Mouse (Mus musculus) cerebellum, postnatal 14 days (tissue): ENCODE measurements around the gene Cartpt.
"Not testable (repeated sequence)": the region's sequence is repeated elsewhere in the genome, so short reads cannot be mapped to it uniquely, and the experiment has no call there.

ENCODE experiments used
- DNase-seq, 2 experiments: peaks; one replicate each; pipeline ENCODE4 v3.0.0; 2021; ENCODE audit warnings: mixed read lengths in 2 of 2

The Cartpt gene

GRCm38 (mm10) chr13:99855229-99855628 is 45.7 kb downstream of the Cartpt start:
- no peak for DNase-seq

DNA sequence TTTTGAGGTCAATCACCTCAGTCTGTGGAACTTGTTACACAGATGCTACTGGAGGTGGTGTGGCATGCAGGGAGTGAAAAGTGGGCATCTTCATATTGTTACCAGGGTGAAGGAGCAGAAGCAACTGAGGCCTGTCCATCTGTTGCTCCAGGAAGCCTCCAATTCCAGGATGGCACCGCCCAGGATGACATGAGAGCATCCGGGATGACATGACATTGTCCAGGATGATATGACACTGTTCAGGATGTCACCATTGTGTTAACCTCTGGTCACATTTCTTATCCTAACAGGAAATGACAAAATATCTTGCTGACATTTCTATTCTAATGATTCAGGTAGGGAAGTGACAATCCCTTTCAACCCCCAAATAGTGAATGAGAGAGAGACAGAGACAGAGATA is 47.8 kb downstream of the Cartpt start:
- no peak for DNase-seq

GRCm38 (mm10) chr13:99852416-99852815 is 48.5 kb downstream of the Cartpt start:
- DNase-seq = not testable (repeated sequence)

DNA sequence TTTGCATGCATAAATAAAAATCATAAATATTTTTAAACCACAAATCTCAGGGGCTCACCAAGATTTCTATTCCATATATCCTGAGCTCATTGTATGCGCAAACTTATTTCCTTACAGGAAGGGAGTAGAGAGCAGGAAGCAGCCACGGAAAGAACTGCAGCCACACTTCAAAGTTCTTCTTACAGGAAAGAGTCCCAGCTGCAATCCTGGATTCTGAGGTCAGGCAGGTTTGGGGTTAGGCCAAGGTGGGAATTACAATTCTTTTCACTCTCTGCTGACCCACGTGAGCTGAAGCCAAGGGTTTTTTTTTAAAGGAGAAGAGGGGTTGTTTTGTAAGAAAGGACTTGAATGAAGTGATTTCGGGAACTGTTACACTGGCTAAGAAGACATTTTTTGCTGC is 49.9 kb downstream of the Cartpt start:
- no peak for DNase-seq

- peak; percentile 60 to 64 for DNase-seq
These were observed 51.3 kb downstream of the Cartpt start for GRCm38 (mm10) chr13:99849597-99849996.
